Comparison of ENCODE assay signal across 11 mouse cellular contexts in the genomic region with DNA sequence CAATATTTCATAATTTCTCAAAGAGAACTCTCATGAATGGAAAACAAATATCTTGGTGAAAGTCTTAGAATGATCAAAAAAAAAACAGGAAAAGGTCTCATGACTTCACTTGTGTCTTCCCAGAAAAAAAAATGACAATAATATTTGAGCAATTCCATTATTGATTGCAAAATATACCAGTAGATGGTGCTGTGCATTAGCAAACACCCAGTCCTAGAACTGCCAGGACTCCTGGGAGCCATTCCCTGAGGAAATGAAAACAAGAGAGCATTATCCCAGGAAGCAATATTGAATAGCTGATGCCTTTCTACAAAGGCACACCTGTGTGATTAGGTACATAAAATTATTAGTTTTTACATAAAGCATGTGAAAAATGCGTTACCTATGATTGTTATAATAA.
A peak's percentile ranks its signal among the peaks of the same experiment; 100 is the strongest.
DNase-seq lines count a peak whose midpoint lies in the region; ATAC-seq and TF ChIP-seq lines count a peak whose summit lies in the region.
"Had no signal": no experiment of that assay in that cellular context is flagged by ENCODE, and none has a peak within 500 bp of the region (broad histone marks: within the 10 kb centered on the region; RNA-seq: fewer than 3 reads in every experiment).

No protein-coding gene starts in this region.

- no peaks in the 10 kb centered on the region for H3K27me3 ChIP-seq in MEL (ENCODE audit: control insufficient read depth in 1 of 2, insufficient read depth in 2 of 2, low read length in 2 of 2)
- H3K27me3 ChIP-seq: embryonic facial prominence, embryonic 13.5 days; liver, embryonic 13.5 days had no signal

- no peak for TF ChIP-seq EP300 in MEL (IDR thresholded peaks at IDR 0.05; ENCODE audit: low read depth in 1 of 2, low read length in 2 of 2)

- no peak overlapping the region for H3K27ac ChIP-seq in MEL (ENCODE audit: control insufficient read depth, low read depth, low read length)
- H3K27ac ChIP-seq: embryonic facial prominence, embryonic 13.5 days; liver, embryonic 13.5 days had no signal

- TF ChIP-seq POLR2A in MEL (IDR thresholded peaks at IDR 0.05; ENCODE audit: control insufficient read depth in 1 of 2, insufficient read depth in 1 of 2, low read depth in 1 of 2, low read length in 2 of 2, poor library complexity in 1 of 2), result no peak

- peak in 1 of 3 experiments; percentile 19; a peak in 2 of 6 replicates for TF ChIP-seq CTCF in MEL (IDR thresholded peaks at IDR 0.05 in 2 of 3, conservative IDR thresholded peaks at IDR 0.05 in 1 of 3; ENCODE audit: control insufficient read depth in 1 of 3, insufficient read depth in 1 of 3, low read depth in 2 of 3, low read length in 3 of 3, poor library complexity in 1 of 3, severe bottlenecking in 1 of 3)

- peak; percentile 20 for TF ChIP-seq RAD21 in MEL (IDR thresholded peaks at IDR 0.05; ENCODE audit: low read depth, low read length)

- no peak for DNase-seq in frontal cortex, postnatal 10 days (ENCODE audit: low spot score in 2 of 2)
- DNase-seq in left cerebral cortex, adult 11 months (ENCODE audit: low spot score), result peak; percentile 0
- DNase-seq in left cerebral cortex, adult 8-10 months (ENCODE audit: low spot score in 2 of 2), result no peak
- DNase-seq in MEL (ENCODE audit: low read depth, low spot score), result no peak
- peak; percentile 4 for DNase-seq in embryo, embryonic 11 days
- no peak for DNase-seq in urinary bladder, postnatal 36 days (ENCODE audit: low spot score in 2 of 2)
- DNase-seq: layer of hippocampus, postnatal 36 days; liver, embryonic 13.5 days; thymus, postnatal 36 days had no signal

- no peak overlapping the region for H3K9ac ChIP-seq in MEL (ENCODE audit: control insufficient read depth, low read depth, low read length, poor library complexity, severe bottlenecking)
- H3K9ac ChIP-seq: embryonic facial prominence, embryonic 13.5 days; liver, embryonic 13.5 days had no signal

- H3K4me1 ChIP-seq in MEL (ENCODE audit: control insufficient read depth in 1 of 2, insufficient read depth in 2 of 2, low read length in 2 of 2), result no peaks in the 10 kb centered on the region
- H3K4me1 ChIP-seq: embryonic facial prominence, embryonic 13.5 days; liver, embryonic 13.5 days had no signal

- peak; percentile 57; the same call in 1 of the 2 replicates for ATAC-seq in frontal cortex, adult (ENCODE audit: low TSS enrichment)

- H3K36me3 ChIP-seq in MEL (ENCODE audit: control insufficient read depth in 1 of 2, insufficient read depth in 2 of 2, low read length in 2 of 2), result no peaks in the 10 kb centered on the region
- H3K36me3 ChIP-seq: embryonic facial prominence, embryonic 13.5 days; liver, embryonic 13.5 days had no signal

- H3K9me3 ChIP-seq in MEL (replicated peaks; ENCODE audit: insufficient read depth, low read length), result no peaks in the 10 kb centered on the region
- H3K9me3 ChIP-seq: embryonic facial prominence, embryonic 13.5 days; liver, embryonic 13.5 days had no signal

- H3K4me3 ChIP-seq in MEL (ENCODE audit: control insufficient read depth in 1 of 2, insufficient read depth in 1 of 2, low read depth in 2 of 2, low read length in 2 of 2), result no peak overlapping the region
- H3K4me3 ChIP-seq: embryonic facial prominence, embryonic 13.5 days; liver, embryonic 13.5 days had no signal

- no peaks in the 10 kb centered on the region for H3K79me2 ChIP-seq in MEL (ENCODE audit: control insufficient read depth, insufficient read depth, low read length, poor library complexity)

TF ChIP-seq in MEL, 35 proteins besides CTCF, POLR2A, EP300 and RAD21:
- TF ChIP-seq MEF2A (IDR thresholded peaks at IDR 0.05; ENCODE audit: extremely low read depth, insufficient replicate concordance, low read depth, low read length, poor library complexity, severe bottlenecking) (no peak), SMC3 (IDR thresholded peaks at IDR 0.05; ENCODE audit: low read depth, low read length) (peak; percentile 31)

Comparison
In these comparisons a context has a peak if more than half of its experiments do, and no peak if none do; other contexts are left out.
1. DNase-seq: peak in left cerebral cortex, adult 11 months (single experiment) and embryo, embryonic 11 days (single experiment); none in frontal cortex, postnatal 10 days (0 of 2), left cerebral cortex, adult 8-10 months (0 of 2), MEL (single experiment) and urinary bladder, postnatal 36 days (0 of 2).